Mouse (Mus musculus): ENCODE measurements around the gene Tmem245.

DNA sequence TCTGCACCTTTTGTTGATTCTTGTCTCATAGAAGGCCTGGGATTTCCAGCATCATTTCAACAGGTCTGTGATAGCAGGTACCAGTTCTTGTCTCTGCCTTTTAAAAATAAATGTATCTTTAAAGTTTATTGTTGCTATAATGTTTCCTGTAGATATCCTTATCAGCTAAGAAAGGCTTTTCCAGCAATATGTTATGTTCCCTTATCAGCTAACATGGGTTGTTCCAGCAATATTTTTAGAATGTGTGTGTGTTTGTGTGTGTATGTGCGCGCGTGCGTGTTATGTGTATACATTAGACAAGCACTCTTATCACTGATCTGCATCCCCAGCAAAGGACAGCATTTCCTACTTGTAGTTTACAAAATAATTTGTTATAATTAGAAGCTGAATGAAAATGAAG lies 85.7 kb downstream of the Tmem245 start:
- TF ChIP-seq POLR2A (IDR thresholded peaks at IDR 0.05; ENCODE audit: extremely low read depth, insufficient read depth, low read length), result no peak
- no peak for TF ChIP-seq CTCF (IDR thresholded peaks at IDR 0.05; ENCODE audit: low read depth, low read length)

Measured in liver, adult 2 months (tissue).